Mouse (Mus musculus) heart, postnatal 25 days (tissue): Measurements from ENCODE around the gene Adgrf3. TPM values are rescaled to one million over a fixed set of nuclear protein-coding genes. Genes with fewer than 3 reads are reported as not detected.

Source experiments
- DNase-seq: peaks from one replicate; pipeline ENCODE4 v3.0.0; 2022; ENCODE audit warnings: low spot score
- intact Hi-C: fragments of 180-260 bp; cut with DNase I; formaldehyde crosslinking; loops from one replicate; pipeline ENCODE4 v1.15.1; 2025
- microRNA-seq: library from miRNA; unstranded; fragments of <30 nt; microRNA quantifications from one replicate; pipeline ENCODE4 v1.2.0, GENCODE M21; 2022
- total RNA-seq, 2 experiments: library from RNA; stranded (reverse); gene quantifications; 2 replicates each; pipeline ENCODE4 v1.2.3; 2021

Adgrf3 gene
- total RNA-seq, 2 experiments from 2014 or later: 0.08 to 0.11 TPM

GRCm38 (mm10) chr5:30154474-30155394 is 50.8 kb downstream of the Adgrf3 start, which contains the start of the genes Hadha and Hadhb:
Gene Hadha (minus strand): TSS chr5:30155162.
Gene Hadhb (plus strand): TSS chr5:30155248.
- DNase-seq: peak; percentile 86
- intact Hi-C loops: no loop called here

- DNase-seq: no peak
- intact Hi-C loops: no loop called here
Observed at GRCm38 (mm10) chr5:30154013-30154412, 51.5 kb downstream of the Adgrf3 start.

GRCm38 (mm10) chr5:30153222-30153621 is 52.3 kb downstream of the Adgrf3 start:
- DNase-seq: no peak
- intact Hi-C loops: no loop called here

DNA sequence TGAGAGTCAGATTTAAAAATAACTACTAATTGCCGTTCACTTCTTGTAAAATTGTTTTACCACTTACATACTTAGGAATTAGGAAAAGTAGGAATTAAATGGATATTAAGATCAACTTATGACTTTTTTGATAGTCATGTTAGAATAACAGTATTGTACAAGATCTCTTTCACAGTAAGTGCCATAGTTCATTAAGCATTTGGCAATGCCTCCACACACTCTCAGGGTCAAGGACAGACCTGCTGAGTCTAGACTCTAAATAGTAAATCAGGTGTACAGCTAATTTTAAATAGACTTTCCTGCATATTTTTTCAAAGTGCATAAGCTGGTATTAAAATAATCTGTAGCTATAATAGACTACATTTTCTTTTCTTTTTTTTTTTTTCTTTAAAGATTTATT is 53.1 kb downstream of the Adgrf3 start:
- DNase-seq: no peak
- intact Hi-C loops: no loop called here

- no peak for DNase-seq
- intact Hi-C loops: no loop called here
Observed at GRCm38 (mm10) chr5:30152007-30152406, 53.5 kb downstream of the Adgrf3 start.

DNA sequence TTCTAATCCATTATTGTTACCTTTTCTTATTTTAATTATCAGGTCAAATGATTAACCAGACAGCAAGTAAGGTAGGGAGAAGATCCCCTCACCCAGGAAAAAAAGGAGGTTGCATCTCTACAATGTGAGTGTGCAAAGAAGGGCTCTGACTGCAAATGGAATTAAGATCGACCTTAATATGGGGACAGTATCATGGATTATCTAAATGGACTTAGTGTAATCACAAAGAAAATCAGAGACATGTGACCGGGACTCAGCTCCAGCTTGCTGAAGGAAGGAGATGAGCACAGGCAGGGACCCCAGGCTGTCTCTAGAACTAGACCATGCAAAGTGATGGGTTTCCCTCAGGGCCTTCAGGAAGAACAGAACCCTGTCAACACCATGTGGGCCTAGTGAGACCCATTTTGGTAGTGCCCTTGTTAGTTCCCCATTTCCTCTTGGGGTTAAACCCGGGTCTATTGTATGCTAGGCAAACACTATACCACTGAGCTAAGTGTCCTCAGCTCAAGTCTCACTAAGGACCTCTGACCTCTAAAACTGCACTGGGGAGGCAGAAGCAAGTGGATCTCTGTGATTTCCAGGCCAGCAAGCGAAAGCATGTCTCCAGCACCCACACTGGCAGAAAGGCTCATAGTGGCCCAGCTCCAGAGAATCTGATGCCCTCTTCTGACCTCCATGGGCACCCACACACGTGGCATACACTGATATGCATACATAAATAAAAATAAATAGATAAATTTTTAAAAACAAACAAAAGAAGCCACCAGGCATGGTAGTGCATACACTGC is 57.2 kb downstream of the Adgrf3 start:
- no peak for DNase-seq
- intact Hi-C loops: no loop called here

GRCm38 (mm10) chr5:30146526-30146925 is 59.0 kb downstream of the Adgrf3 start:
- intact Hi-C loops: no loop called here
- no peak for DNase-seq

Small RNA genes within 50 kb of the gene (microRNA-seq; reads per million reads assigned to microRNA genes)
- 7.8 reads per million, percentile 21 among the genes with 10 or more reads in this experiment for gene Mir1960

Other genes starting within 250 kb of the Adgrf3 start
- not detected for gene Il6, start 192.6 kb downstream of the Adgrf3 start, total RNA-seq
- gene Tyms, start 132.1 kb downstream of the Adgrf3 start, total RNA-seq: 1 to 10 TPM; 2.4 to 5.2 TPM
- gene Garem2, start 100.6 kb downstream of the Adgrf3 start, total RNA-seq: under 1 TPM; 0.05 to 0.11 TPM
- not detected for gene 3110082J24Rik, start 99.6 kb downstream of the Adgrf3 start, total RNA-seq
- 1,000 to 10,000 TPM; 1,064 to 1,096 TPM for gene Hadha, start 50.6 kb downstream of the Adgrf3 start, total RNA-seq
- gene Hadhb, start 50.5 kb downstream of the Adgrf3 start, total RNA-seq: 1,000 to 10,000 TPM; 1,651 to 1,795 TPM
- gene Selenoi, start 26.9 kb upstream of the Adgrf3 start, total RNA-seq: 10 to 100 TPM; 14.1 to 16.2 TPM
- not detected for gene Drc1, start 75.7 kb upstream of the Adgrf3 start, total RNA-seq